Mouse (Mus musculus) megakaryocyte, embryonic 14.5 days (primary cell): ENCODE results near the gene Sucla2.

Source experiments
- FLI1 ChIP-seq: IDR thresholded peaks from 2 replicates; pipeline ENCODE4 v1.6.1; 2012; ENCODE audit warnings: low read length, inconsistent platforms, mixed read lengths
- GATA1 ChIP-seq: IDR thresholded peaks from 3 replicates; pipeline ENCODE4 v1.6.1; 2012; ENCODE audit warnings: mixed read lengths, low read length, inconsistent platforms, borderline replicate concordance

DNA sequence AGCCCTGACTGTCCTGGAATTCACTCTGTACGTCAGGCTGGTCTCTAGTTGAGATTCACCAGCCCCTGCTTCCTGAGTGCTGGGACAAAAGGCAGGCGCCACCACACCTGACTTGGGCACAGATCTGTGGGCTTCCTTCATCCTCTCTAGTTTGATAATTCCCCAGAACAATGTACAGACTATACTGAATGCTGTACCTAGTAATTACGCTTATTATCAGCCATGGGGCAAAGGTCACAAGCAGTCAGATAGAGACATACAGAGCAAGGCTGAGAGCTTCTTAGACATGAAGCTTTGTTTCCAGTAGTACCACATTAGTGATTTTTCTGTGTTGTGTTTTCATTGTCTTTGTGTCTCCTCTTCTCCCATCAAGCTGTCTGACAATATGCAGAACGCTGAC is 46.0 kb downstream of the Sucla2 start:
- TF ChIP-seq GATA1: no peak
- TF ChIP-seq FLI1: no peak
